Mouse (Mus musculus) intestine, embryonic 14.5 days (tissue): ENCODE results near the gene Emp1. TPM values are rescaled to one million over a fixed set of nuclear protein-coding genes. Genes with fewer than 3 reads are reported as not detected.

ENCODE experiments used
- ATAC-seq: fragments of 200-750 bp; cut with Nextera tagmentation; replicated peaks from 2 replicates; pipeline ENCODE4 v1.8.0; 2017; ENCODE audit warnings: low read depth, moderate number of reproducible peaks, moderate TSS enrichment, moderate library complexity; ENCODE audit not compliant: low FRiP score, low TSS enrichment
- DNase-seq: peaks from one replicate; pipeline ENCODE4 v3.0.0-alpha.2; 2018; ENCODE audit warnings: low spot score
- H3K27ac ChIP-seq: fragments of 300-500 bp; sonication (generic); 2 replicates; pipeline ENCODE4 v1.5.1; 2014; ENCODE audit warnings: low read depth, mild to moderate bottlenecking, control low read depth
- H3K27me3 ChIP-seq: fragments of 300-500 bp; sonication (generic); replicated peaks from 2 replicates; pipeline ENCODE4 v1.6.1; 2014; ENCODE audit warnings: low read length, control low read depth; ENCODE audit not compliant: control insufficient read depth, insufficient read depth
- H3K36me3 ChIP-seq: fragments of 300-500 bp; sonication (generic); 2 replicates; pipeline ENCODE4 v1.6.1; 2014; ENCODE audit warnings: low read length, control low read depth; ENCODE audit not compliant: control insufficient read depth, insufficient read depth
- H3K4me1 ChIP-seq: fragments of 300-500 bp; sonication (generic); replicated peaks from 2 replicates; pipeline ENCODE4 v1.6.1; 2014; ENCODE audit warnings: low read length, control low read depth, mixed read lengths; ENCODE audit not compliant: control insufficient read depth, insufficient read depth
- H3K4me2 ChIP-seq: fragments of 300-500 bp; sonication (generic); 2 replicates; pipeline ENCODE4 v1.6.1; 2014; ENCODE audit warnings: low read length
- H3K4me3 ChIP-seq: fragments of 300-500 bp; sonication (generic); 2 replicates; pipeline ENCODE4 v1.5.1; 2014; ENCODE audit warnings: low read depth, low read length, control low read depth, mixed read lengths
- H3K9ac ChIP-seq: fragments of 300-500 bp; sonication (generic); 2 replicates; pipeline ENCODE4 v1.6.1; 2014; ENCODE audit warnings: mild to moderate bottlenecking, low read length
- H3K9me3 ChIP-seq: fragments of 300-500 bp; sonication (generic); 2 replicates; pipeline ENCODE4 v1.6.1; 2016; ENCODE audit warnings: low read length, control low read depth; ENCODE audit not compliant: control insufficient read depth
- WGBS: fragments of 180-500 bp; shearing (Covaris S2); extraction: QIAGEN DNeasy Blood & Tissue Kit; methylation state at CpG from one replicate; pipeline ENCODE4 v1.1.7; 2014; 5-methylcytosine and 5-hydroxymethylcytosine counted together
- polyA plus RNA-seq: library from polyadenylated mRNA; unstranded; fragments of >200 nt; fragmentation: Nextera tagmentation; extraction: Ambion mirVana; gene quantifications from 2 replicates; pipeline ENCODE4 v1.2.1, GENCODE M21; 2014

Gene Emp1
- polyA plus RNA-seq = 12.7 and 15.2 TPM in 2 replicates

DNA sequence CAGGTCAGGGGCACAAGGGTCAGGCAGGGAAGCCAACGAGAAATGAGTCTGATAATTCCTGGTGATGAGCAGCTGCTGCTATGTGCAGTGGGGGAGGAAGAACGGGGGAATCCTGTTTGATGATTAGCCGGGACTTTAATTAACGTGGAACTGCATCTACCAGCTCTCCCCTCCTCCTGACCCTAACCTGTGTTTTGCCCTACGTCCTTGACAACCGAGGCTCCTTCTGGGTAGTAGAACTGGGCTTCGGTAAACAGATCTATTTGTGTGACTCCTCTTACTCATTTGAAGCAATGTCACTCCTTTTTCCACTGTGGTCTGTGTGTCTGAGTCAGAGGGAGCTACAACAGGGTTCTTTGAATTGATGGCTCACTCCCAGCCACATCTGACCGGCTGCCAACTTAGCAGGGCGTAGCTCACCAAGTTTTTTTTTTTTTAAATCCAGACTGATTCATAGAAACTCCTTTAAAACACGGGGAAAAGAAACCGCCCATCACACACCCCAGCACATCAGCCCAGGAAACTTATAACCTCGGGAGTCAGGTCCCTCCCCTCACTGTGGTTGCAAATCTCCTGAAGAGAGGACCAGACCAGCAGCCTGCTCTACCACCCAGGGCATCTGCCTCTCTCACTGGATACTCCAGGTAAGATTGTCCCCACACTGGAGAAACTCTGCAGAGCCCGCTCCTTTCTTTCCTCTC, at the start of gene Emp1:
TSS of gene Emp1 (plus strand) at position 87 of the 701 bp plus-strand sequence.
- Histone ChIP-seq H3K27me3 (no peaks in the 10 kb centered on the region), H3K4me1 (peaks cover 36% of the 10 kb centered on the region), H3K27ac (peak within 1 kb of the TSS; percentile 76), H3K9ac (peak within 1 kb of the TSS; percentile 48), H3K9me3 (no peaks in the 10 kb centered on the region), H3K4me2 (peak within 1 kb of the TSS; percentile 39), H3K36me3 (no peaks in the 10 kb centered on the region), H3K4me3 (peak within 1 kb of the TSS; percentile 22)
- DNase-seq (peak; percentile 72), ATAC-seq (peak; percentile 41)
- 20% methylated on average over 13 of the region's 13 CpGs for WGBS

- H3K27ac ChIP-seq = no peak overlapping the region
- WGBS = 58% methylated on average over 9 of the region's 9 CpGs
- no peak overlapping the region for H3K9ac ChIP-seq
- H3K4me3 ChIP-seq = no peak overlapping the region
- H3K27me3 ChIP-seq = no peaks in the 10 kb centered on the region
- DNase-seq (no peak), ATAC-seq (no peak)
- no peaks in the 10 kb centered on the region for H3K36me3 ChIP-seq
- H3K4me1 ChIP-seq = peaks cover 2% of the 10 kb centered on the region; the same call in 1 of the 2 replicates
- no peaks in the 10 kb centered on the region for H3K9me3 ChIP-seq
- no peak overlapping the region for H3K4me2 ChIP-seq
Observed at GRCm38 (mm10) chr6:135313981-135314380, 48.4 kb upstream of the Emp1 start.

DNA sequence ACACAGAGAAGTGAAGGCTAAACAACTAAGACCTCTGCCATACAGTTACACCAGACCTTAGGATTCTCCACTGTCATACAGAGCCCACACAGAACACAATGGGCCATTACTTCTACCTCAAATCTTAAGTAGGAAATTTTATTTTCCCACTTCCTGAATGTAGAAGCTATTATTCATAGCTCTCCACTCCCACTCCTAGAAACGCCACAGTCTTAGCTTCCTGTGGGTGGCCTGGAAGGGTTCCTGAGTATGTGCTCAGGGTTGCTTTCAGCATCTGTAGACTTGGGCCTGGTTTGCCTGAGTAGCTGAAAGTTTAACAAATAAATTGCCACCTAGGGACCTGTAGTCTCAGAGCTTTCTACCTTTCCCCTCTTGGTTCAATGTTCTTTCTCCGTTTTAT, 46.2 kb upstream of the Emp1 start:
- Histone ChIP-seq H3K27me3 (no peaks in the 10 kb centered on the region), H3K9me3 (no peaks in the 10 kb centered on the region), H3K27ac (no peak overlapping the region), H3K4me3 (no peak overlapping the region), H3K4me1 (peaks cover 2% of the 10 kb centered on the region; the same call in 1 of the 2 replicates), H3K36me3 (no peaks in the 10 kb centered on the region), H3K4me2 (no peak overlapping the region), H3K9ac (no peak overlapping the region)
- DNase-seq (no peak), ATAC-seq (no peak)
- WGBS = 51% methylated on average over 2 of the region's 2 CpGs

DNA sequence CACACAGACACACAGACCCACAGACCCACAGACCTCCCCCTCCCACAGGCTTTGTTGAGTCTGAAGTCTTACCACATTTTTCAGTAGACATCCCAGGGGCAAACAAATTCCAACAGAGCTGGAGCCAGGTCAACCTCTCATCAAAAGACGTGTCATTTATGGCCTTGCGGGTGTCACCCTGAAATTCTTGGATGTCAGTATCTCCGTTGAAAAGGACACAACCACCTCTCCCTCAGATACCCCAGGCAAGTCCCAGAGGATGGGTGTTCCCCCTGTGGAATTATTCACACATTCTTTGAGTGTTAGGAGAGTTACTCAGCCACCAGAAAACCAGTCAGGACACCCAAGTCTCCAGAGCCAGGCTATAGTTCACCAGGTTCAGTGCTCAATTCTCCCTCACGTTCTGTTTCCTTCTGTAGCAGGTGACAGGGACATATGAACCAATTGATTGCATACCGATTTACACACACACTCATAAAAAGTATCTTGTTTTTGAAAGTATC, 42.9 kb upstream of the Emp1 start:
- no peak for DNase-seq
- Histone ChIP-seq H3K4me2 (no peak overlapping the region), H3K9ac (no peak overlapping the region), H3K9me3 (no peaks in the 10 kb centered on the region), H3K4me3 (no peak overlapping the region), H3K4me1 (peaks cover 10% of the 10 kb centered on the region; the same call in 1 of the 2 replicates), H3K27me3 (no peaks in the 10 kb centered on the region), H3K36me3 (no peaks in the 10 kb centered on the region), H3K27ac (no peak overlapping the region)
- WGBS = 68% methylated on average over 5 of the region's 5 CpGs
- ATAC-seq = no peak

- H3K36me3 ChIP-seq = no peaks in the 10 kb centered on the region
- no peaks in the 10 kb centered on the region for H3K9me3 ChIP-seq
- 62% methylated on average over 7 of the region's 7 CpGs for WGBS
- no peak for DNase-seq
- no peak overlapping the region for H3K9ac ChIP-seq
- H3K27ac ChIP-seq = peak overlapping the region; percentile 4; the same call in 1 of the 2 replicates
- peaks cover 8% of the 10 kb centered on the region; the same call in 1 of the 2 replicates for H3K4me1 ChIP-seq
- peak; percentile 30; the same call in 1 of the 2 replicates for ATAC-seq
- H3K4me3 ChIP-seq = no peak overlapping the region
- no peaks in the 10 kb centered on the region for H3K27me3 ChIP-seq
- H3K4me2 ChIP-seq = peak overlapping the region; percentile 31; the same call in 1 of the 2 replicates
Observed at GRCm38 (mm10) chr6:135322749-135323148, 39.6 kb upstream of the Emp1 start.

GRCm38 (mm10) chr6:135323311-135323982, 38.9 kb upstream of the Emp1 start:
- H3K4me2 ChIP-seq = peak overlapping the region; percentile 31; the same call in 1 of the 2 replicates
- no peak overlapping the region for H3K4me3 ChIP-seq
- peaks cover 8% of the 10 kb centered on the region; the same call in 1 of the 2 replicates for H3K4me1 ChIP-seq
- peak overlapping the region; percentile 4; the same call in 1 of the 2 replicates for H3K27ac ChIP-seq
- 35% methylated on average over 16 of the region's 16 CpGs for WGBS
- H3K27me3 ChIP-seq = no peaks in the 10 kb centered on the region
- ATAC-seq (peak; percentile 83), DNase-seq (peak; percentile 75)
- H3K9ac ChIP-seq = no peak overlapping the region
- no peaks in the 10 kb centered on the region for H3K9me3 ChIP-seq
- H3K36me3 ChIP-seq = no peaks in the 10 kb centered on the region

DNA sequence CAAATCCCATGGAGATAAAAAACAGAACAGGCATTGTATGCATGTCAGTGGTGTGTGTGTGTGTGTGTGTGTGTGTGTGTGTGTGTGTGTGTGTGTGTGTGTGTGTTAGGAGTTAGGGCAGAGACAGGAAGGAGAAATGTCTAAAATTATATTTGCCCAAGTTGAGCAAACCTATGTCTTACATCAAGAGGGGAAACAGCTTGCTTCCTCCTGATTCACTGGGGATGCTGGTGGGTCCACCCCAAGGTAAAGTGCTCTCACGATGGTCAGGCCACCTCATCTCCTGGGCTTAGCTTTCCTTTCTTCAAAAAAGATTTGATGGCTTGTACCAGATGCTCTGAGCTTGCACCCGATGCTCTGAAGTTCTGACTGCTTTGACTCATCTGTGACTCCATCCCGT, 38.2 kb upstream of the Emp1 start:
- DNase-seq = no peak
- Histone ChIP-seq H3K4me3 (no peak overlapping the region), H3K27ac (no peak overlapping the region), H3K27me3 (no peaks in the 10 kb centered on the region), H3K36me3 (no peaks in the 10 kb centered on the region), H3K9ac (no peak overlapping the region), H3K4me1 (peaks cover 8% of the 10 kb centered on the region; the same call in 1 of the 2 replicates), H3K4me2 (no peak overlapping the region), H3K9me3 (no peaks in the 10 kb centered on the region)
- no peak for ATAC-seq
- WGBS = 74% methylated on average over 3 of the region's 3 CpGs

- no peaks in the 10 kb centered on the region for H3K36me3 ChIP-seq
- H3K4me1 ChIP-seq = peaks cover 8% of the 10 kb centered on the region; the same call in 1 of the 2 replicates
- H3K4me2 ChIP-seq = no peak overlapping the region
- peak; percentile 54 for DNase-seq
- no peaks in the 10 kb centered on the region for H3K27me3 ChIP-seq
- no peak overlapping the region for H3K9ac ChIP-seq
- 76% methylated on average over 9 of the region's 9 CpGs for WGBS
- no peaks in the 10 kb centered on the region for H3K9me3 ChIP-seq
- no peak overlapping the region for H3K27ac ChIP-seq
- H3K4me3 ChIP-seq = no peak overlapping the region
- peak; percentile 45 for ATAC-seq
Observed at GRCm38 (mm10) chr6:135324686-135325300, 37.6 kb upstream of the Emp1 start.
